Mouse (Mus musculus): ENCODE results near the gene Dnajc1. TPM values are rescaled to one million over a fixed set of nuclear protein-coding genes. Genes with fewer than 3 reads are reported as not detected.

Gene Dnajc1
- total RNA-seq (2021): 10 to 100 TPM in 1 of 2 experiments, 1 to 10 TPM in 1; 8.5 to 12.5 TPM
- long read RNA-seq, experiment 1, full-length matches to known transcripts: 4 of 11 reads
- long read RNA-seq, experiment 1, partial matches to known transcripts: 0 of 11 reads
- long read RNA-seq, experiment 1, other reads (novel, unspliced or antisense): 7 of 11 reads
- long read RNA-seq, experiment 2, full-length matches to known transcripts: 5 of 10 reads
- long read RNA-seq, experiment 2, partial matches to known transcripts: 1 of 10 reads
- long read RNA-seq, experiment 2, other reads (novel, unspliced or antisense): 4 of 10 reads

DNA sequence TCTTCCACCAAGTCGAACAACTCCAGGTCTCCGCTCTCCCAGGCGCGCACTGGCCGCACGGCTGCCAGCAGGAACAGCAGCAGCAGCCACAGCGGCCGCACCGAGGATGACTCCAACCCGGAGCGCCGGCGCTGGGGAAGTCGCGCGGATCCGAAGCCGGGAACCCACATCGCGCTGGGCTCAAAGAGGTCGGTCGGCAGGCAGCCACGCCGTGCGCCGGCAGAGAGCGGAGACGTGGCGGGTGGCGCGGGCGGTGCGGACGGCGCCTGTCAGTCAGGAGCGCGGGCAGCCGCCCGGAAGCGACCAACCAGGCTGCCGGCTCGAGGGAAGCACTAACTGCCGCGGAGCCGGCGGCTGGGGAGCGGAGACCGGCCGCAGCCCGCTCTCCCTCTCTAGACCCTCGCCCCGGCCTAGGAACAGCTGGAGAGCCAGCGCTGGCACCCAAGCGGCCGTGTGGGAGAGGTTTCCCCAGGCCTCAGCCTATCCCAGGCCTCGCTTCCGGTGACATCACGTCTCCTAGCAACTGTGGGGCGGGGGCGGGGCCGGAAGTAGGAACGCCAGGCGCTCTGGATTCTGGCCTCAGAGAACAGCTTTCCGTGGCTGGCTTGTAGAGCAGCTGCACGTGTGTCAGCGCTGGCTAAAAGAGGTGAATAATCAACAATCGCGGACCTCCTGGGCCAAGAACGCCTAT is at the start of gene Dnajc1:
TSS of gene Dnajc1 (minus strand) at position 500 of the 691 bp plus-strand sequence.
- DNase-seq: peak; percentile 94

DNA sequence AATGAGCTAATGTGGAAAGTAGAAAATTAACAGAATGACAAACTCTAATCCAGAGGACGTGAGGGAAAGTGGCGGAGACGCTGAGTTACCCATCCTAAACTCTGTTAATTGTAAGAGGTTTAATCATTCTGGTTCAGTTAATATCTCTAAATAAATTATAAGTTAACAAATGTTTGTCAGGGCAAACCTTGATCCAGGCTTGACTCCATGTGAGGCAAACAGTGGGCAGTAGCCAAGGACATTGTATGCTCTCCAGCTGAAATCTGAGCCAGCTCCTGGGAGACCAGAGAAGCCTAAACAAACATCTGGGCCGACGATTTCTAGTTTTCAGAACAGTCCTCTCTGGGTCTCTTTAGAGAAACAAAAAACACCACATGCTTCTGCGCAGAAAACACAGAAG is 49.2 kb upstream of the Dnajc1 start:
- DNase-seq: peak; percentile 35

DNA sequence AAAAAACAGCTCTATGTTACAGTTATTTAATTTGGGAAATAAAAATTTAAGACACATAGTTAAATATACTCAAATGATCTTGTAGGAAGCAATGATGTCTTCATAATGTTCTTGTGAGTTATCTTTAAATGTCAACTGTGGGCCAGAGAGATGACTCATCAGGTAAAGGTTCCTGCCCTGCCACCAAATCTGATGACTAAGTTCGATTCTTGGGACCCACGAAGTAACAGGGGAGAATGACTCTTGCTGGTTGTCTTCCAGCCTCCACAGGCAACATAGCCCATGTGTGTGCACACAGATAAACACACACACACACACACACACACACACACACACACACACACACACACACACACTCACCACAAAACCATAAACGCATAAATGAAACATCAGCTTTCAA is 22.6 kb upstream of the Dnajc1 start:
- DNase-seq: no peak

DNA sequence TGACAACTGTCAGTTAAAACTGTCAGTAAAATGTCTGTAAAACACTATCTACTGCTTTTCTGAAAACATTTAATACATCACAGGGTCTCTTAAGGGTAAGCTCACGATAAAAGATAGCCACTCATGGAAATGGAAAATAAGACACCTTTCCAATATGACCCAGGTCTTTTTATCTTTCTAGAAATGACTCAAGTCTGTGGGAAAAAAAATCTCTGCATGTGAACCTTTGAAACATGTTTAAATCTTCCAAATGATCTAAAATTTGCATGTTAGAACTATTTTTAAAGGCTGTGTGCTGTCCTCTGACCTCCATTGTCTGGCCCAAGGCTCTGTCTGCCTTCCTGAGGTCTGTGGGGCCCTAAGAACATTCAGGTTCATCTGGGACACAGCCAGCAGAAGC is 11.0 kb upstream of the Dnajc1 start:
- no peak for DNase-seq

DNA sequence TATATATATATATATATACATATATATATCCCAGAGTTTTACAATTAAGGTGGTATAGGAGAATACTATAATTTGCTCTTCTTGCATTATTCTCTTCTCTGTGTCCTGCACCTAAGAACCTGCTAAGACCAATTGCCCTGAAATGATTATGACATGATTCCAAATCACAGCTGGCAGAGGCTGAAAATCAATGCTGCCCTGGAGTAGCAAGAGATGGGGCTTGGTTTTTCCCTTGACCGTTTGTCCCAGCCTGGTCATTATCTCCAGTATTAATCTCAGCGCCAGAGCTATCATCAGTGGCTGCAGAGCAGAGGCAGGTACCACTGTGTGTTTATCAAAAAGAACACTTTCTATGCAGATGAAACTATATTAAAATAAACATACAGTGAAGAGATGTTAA is 9.1 kb upstream of the Dnajc1 start:
- DNase-seq: no peak

DNA sequence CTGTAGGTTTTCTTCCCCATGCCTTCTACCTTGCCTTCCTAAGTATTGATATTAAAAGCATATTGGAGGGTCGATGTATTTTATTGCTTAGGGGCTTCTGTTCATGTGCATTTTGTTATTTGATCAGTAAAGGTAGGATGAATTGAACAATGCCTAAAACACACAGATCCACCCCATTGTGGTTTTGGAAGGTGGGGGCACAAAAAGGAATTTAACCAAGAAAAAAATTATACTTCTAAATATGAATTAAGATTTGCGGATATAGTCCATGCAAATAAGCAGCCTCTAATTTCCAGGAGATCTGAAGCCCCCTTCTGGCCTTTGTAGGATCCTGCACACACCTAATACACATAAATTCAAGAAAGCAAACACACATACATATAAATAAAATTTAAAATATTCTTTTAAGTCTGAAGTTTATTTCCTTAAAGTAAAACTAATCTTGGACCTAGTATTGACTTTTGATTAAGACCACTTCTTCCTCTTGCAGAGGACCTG is 441 bp upstream of the Dnajc1 start:
- DNase-seq: no peak

DNA sequence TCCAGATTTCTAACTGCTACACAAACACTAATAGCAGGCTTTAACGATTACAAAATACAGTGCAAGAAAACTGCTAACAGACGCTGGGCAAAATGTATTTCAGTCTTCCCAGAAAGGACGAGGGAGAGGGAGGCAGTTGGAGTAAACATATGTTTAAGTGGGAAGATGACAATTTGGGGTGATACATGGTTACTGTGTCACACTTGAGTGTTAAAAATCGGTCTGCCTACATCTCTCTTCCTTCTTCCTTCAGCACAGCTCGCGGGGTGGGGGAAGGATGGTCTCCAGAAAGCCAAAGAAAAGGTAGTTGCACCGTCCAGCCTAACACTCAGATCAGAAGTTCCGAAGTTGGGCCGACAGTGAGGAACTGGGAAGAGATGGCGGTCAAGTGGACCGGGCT is 769 bp downstream of the Dnajc1 start:
- no peak for DNase-seq

DNA sequence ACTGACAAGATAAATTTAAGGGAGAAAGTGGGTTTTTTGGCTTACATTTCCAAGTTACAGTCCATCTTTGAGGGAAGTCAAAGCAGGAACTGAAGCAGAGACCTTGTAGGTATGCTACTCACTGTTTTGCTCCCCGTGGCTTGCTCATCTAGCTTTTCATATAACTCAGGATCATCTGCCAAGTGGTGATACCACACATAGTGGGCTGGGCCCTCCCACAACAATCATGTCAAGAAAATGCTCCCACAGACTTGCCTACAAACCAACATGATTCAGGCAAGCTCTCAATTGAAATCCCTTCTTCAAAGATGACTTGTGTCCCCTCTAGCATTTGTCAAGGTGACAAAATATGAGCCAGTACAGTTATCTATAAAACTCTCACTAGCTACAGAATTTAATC is 3.0 kb downstream of the Dnajc1 start:
- no peak for DNase-seq

DNA sequence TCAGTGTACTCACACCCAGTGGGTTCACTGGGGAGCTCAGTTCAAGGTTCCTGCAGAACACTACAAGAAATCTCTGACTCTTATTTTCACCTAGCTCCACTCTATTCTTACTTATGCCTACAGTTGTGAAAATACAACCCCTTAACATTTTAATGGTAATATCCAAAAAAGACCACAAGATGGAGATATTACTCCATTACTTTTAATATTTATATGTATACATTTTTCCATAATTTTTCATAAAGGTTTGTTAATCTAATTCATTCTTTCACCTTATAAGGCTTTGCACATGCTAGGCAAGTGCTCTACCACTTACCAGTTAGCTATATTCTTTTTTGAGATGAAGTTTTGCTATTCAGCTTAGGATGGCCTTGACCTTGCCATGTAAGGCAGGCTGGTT is 11.0 kb downstream of the Dnajc1 start:
- no peak for DNase-seq

DNA sequence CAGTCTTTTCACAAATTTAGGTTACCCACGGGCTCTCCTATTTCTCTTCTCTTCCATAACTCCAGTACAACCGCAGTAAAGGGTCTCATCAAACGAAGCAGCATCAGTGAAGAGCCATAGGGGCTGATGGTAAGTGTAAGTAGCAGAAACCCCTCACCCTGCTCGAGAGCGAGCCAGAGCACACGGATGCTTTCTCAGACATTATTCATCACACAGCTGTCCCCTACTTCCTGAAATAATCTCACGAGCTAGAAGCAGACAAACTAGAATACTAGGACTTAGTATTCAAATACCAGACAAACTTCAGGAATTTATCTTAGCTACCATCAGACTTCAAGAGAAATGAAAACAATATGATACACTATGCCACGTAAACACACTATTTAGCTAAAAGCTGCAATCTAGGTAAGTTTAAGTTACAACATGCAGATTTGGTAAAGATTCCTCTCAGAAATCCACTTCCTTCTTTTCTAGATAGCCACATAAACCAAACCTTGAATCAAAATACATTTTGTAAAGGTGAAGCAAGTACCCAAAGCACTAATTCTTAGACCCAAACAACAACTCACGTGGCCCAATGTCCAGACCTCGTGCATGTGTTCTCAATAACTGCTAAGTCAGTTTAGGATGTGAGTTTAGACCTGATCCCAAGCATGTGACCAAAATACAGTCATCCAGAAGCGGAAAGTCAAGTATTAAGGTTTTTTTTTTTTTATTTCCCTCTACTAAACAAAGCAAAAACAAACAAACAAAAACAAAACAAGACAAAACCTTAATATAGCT is 20.0 kb downstream of the Dnajc1 start:
- DNase-seq: no peak

DNA sequence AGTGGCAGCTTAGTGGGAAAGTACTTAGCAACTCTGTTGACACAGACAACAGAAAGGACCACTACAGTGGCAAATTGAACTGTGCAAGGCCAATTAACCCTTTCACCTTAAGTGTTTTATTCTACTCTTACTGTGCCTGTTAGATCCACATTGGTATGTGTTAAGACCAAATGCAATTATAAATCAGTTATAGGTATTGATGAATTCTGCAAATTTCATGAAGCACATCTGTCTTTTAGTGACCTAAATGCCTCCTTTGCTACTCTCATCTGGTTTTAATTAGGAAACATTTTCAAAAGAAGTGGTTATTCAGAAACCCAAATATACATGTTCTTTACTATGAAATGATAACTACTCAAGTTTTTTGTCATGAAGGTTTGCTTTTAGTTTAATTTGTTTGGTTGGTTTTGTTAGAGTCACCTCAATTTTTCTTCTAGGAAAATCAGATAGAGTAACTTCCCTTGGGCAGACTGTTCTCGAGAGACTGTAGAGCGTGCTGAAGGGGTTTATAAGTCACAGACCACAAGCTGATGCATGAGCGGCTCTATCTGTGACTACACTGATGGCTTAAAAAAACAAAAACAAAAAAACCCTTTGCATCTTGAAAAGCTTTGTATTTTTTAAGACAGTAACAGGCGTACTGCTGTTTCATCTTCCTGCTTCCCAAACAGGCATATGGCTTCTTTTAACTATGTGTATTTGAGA is 21.7 kb downstream of the Dnajc1 start:
- DNase-seq: no peak

DNA sequence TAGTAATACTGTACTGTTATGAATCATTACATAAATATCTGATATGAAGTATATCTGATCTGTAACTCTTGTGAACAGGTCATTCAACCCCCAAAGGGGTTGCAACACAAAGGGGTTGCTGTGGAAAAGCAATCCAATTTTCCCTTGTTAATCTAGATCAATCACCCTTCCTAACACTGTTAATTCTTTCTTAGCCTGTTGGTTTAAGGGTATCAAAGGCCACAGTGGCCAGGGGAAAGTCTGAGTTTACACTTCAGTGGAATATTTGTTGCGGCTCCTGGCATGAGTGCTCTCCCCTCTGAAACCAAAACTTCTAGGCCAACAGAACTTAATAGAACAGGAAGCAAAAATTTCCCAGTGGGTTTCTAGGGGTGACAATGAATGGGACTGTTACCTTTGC is 28.2 kb downstream of the Dnajc1 start:
- DNase-seq: no peak

DNA sequence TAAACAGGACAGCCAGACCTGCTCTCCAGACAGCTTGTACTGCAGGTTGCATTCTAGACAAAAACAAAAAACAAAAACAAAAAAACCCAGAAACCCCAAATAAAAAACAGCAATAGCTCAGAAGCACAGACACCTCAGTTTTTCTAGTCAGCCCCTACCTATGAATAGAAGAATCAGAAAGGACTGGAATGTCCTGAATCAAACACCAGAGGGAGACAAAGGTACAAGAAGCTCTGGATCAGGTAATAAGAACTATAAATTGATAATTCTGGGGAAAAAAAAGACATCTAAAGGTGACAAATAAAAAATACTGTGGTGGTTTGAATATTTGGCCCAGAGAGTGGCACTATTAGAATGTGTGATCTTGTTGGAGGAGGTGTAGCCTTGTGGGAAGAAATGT is 37.3 kb downstream of the Dnajc1 start:
- DNase-seq: no peak

DNA sequence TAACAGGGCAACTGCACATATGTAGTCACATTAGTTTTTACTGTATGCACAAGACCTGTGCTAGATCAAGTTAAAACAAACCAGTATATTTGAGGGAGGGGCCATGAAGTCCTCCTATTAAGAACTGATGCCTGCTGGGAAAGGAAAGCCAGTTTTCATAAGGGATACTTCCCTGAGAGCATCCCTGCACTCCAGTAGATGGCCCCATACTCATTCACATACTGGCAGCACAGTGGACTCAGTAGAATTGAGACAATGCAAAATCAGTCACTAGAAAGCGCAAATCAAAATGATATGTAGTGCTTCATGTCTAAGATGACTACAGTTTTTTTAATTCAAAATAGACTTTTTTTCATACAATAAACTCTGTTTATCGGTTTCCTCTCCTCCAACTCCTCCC is 40.0 kb downstream of the Dnajc1 start:
- no peak for DNase-seq

DNA sequence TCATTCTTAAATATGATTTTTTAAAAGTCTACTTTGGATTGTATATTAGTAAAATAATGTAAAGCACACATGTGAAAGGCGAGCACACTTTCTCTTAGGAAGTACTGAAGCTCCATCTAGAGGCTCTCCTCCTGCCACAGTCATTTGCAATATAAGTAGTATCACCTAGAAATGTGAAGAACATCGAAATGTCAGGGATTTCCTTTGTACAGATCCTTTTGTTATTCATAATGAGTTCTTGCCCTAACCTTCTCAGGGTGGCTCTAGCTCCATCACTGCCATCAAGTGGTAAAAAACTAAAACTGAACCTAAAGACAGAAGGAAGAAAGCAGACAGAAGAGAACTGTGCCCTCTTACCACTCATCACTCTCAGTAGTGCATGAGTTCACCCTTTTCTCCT is 49.2 kb downstream of the Dnajc1 start:
- no peak for DNase-seq

DNA sequence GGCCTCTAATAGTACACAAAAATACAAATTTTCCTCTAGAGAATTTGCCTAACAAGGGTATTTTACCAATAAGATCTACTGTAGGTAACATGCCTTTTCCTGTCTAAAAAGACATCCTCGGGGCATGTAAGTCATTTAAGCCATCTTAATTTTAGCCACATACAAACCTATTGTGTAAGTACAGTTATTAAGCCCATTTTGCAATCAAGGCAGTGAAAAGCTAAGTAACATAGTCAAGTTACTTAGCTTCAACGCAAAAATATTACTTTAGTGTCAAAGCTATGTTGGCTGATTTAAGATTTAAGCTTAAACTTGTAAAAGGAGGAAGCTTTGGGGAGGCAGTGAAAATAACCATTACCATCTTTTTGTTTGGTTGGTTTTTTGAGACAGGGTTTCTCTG is 74.0 kb downstream of the Dnajc1 start:
- DNase-seq: no peak

DNA sequence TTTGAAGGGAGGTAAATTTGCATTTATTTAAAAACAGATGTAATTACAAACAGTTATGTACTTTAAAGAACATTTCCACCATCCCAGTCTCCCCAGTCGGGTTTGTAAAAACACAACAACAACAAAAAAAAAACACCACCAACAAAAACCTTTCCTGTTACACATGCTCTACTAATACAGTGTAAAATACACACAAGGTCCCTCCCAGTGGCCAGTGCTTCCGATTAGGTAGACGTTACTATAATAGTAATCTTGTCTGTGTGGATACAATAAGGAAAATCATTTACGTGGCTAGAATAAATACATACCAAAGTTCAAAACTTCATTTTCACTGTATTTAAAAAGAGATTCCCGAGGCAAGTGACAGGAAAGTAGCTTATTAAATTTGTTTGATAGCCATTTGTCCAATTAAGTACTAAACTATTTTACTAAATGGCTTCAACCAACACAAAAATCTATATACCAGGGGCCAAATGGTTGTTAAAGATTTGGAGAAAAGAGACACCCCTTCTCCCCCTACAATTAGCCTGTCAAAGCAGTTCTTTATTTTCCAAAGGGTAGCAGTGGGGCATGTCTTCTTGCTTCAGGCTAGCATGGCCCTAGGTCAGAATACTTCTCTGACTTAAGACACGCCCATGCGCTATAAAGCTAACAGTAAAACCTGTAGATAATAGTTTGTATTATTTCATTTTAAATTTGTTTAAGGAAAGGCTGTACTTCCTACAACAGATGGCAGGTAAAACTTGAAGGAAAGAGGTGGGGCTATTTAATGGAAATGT is 74.9 kb downstream of the Dnajc1 start:
- DNase-seq: no peak

DNA sequence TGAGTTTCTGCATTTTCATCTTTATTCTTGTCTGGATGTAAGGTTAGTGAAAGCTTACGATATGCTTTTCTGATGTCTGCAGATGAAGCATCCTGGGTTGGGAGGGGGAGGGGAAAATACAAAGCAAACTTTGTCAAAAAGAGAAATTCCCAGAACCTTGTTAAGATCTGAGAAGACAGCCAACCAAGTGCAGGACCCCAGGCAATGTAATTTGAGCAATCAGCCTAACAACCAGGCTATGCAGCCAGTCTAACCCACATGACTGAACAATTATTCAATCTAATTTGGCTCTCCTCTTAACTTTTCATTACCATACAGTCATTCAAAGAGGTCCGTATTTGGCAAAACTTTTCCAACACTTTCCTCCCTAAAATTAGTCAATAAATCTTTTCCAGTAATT is 75.7 kb downstream of the Dnajc1 start:
- DNase-seq: no peak

DNA sequence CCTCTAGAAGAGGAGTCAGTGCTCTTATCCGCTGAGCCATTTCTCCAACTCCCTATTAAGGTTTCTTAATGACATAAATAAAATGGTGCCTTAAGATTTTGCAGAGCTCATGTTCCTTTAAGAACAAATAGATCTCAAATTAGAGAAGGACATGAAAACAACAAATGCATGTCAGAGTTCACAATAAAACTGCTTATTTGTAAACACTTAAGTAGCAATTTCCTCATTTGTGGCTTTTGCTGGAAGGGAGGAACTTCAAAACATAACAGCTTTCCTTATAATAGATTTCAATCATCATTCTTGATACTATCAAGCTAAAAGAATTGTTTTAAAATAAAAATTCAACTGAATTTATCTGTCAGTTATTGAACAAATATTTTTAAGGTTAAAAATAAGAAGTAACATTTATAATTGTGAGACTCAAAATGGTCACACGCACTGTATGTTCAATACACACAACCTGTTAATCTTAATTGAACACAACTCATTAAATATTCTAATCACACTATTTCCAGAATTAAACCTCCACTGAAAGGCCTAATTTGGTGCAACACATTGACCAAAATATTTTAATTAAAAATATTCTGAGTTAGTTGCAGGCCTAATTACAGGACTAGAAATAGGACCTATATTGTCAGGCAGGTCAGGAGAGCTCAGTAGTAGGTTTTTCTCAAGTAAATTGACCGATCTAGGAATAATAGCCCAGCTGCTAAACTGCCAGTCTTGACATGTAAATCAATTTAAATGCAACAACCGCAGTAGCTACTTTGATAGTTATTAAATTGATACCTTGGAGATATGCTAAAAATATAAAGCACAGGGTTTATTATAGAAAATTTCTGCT is 82.1 kb downstream of the Dnajc1 start:
- no peak for DNase-seq

DNA sequence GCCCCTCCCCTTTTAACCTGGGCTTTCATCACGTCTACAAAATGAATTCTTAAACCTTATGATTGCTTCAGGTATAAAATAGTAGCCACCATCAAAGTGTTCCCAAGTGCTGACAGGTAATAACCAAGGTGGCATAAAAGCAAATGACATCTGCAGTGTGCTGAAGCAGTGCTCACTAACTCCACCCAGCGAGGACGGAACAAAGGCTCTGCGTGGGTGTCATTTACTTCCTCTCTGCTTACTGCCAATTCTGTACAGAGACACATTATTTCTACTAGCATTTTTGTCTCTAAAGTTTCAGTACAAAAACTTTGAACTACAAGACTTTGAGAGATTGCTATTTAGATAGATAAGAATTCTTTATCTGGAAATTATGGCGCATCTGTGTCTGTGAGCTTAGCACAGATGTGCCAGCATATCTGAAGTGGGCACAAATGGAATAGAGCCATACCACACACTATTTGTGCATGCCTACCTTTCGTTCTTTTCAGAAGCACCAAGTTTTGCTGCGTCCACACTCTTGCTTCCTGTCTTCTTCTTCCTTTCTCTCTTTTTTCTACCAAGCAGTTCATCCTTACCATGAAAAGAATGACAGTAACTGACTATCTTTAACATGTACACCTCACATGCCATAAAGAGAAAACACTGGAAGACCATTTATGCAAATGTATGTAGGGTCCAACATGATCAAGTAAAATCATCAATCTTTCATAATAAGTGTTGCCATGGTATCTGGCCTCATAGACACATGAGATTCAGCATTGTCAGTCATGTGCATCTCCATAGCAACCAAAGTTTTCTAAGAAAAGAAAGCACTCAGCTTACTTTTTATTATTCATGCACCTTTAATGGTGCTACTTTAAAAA is 85.0 kb downstream of the Dnajc1 start:
- DNase-seq: no peak

Measured in gastrocnemius, postnatal 25 days (tissue).